ENCODE assay signal across 24 mouse cellular contexts in the genomic region with DNA sequence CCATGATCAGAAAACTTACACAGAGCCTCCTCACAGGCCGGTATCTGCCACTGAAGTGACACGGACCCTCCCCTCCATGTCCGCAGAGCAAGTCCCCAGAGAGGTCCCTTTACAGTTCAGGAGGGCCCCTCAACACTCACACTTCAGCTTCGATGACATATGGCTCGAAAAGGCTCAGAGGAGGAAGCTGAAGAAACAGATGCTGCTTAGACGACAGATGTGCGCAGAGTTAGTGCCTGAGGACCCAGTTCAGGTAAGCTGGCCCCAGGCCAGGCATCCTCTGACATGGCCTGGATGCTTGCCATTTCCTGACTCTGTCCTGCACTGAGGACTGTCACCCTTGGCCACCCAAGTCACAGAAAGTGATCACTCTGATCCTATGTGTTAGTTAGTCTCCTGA.
DNase-seq lines count a peak whose midpoint lies in the region; ATAC-seq lines count a peak whose summit lies in the region.
"Had no signal": no experiment of that assay in that cellular context is flagged by ENCODE, and none has a peak within 500 bp of the region (broad histone marks: within the 10 kb centered on the region; RNA-seq: fewer than 3 reads in every experiment).

No protein-coding gene starts in this region.

- H3K27me3 ChIP-seq in hindbrain, embryonic 16.5 days (replicated peaks; ENCODE audit: control insufficient read depth, insufficient read depth, low read length), result no peaks in the 10 kb centered on the region
- H3K27me3 ChIP-seq in hindbrain, embryonic 11.5 days (ENCODE audit: control insufficient read depth, insufficient read depth, low read length), result no peaks in the 10 kb centered on the region
- no peaks in the 10 kb centered on the region for H3K27me3 ChIP-seq in neural tube, embryonic 13.5 days
- no peaks in the 10 kb centered on the region for H3K27me3 ChIP-seq in neural tube, embryonic 15.5 days (replicated peaks)
- H3K27me3 ChIP-seq: embryonic facial prominence, embryonic 13.5 days; embryonic facial prominence, embryonic 15.5 days; forebrain, embryonic 13.5 days had no signal

- H3K36me3 ChIP-seq in hindbrain, embryonic 16.5 days (ENCODE audit: control insufficient read depth, insufficient read depth, low read length), result no peaks in the 10 kb centered on the region
- no peaks in the 10 kb centered on the region for H3K36me3 ChIP-seq in hindbrain, embryonic 11.5 days (ENCODE audit: control insufficient read depth, insufficient read depth, low read length)
- H3K36me3 ChIP-seq in neural tube, embryonic 13.5 days, result no peaks in the 10 kb centered on the region
- no peaks in the 10 kb centered on the region for H3K36me3 ChIP-seq in neural tube, embryonic 15.5 days
- H3K36me3 ChIP-seq: embryonic facial prominence, embryonic 13.5 days; embryonic facial prominence, embryonic 15.5 days; forebrain, embryonic 10.5 days had no signal

- no peaks in the 10 kb centered on the region for H3K9me3 ChIP-seq in hindbrain, embryonic 16.5 days (ENCODE audit: control insufficient read depth, low read length)
- H3K9me3 ChIP-seq in hindbrain, embryonic 11.5 days (ENCODE audit: control insufficient read depth, low read length), result no peaks in the 10 kb centered on the region
- no peaks in the 10 kb centered on the region for H3K9me3 ChIP-seq in neural tube, embryonic 13.5 days
- no peaks in the 10 kb centered on the region for H3K9me3 ChIP-seq in neural tube, embryonic 15.5 days (replicated peaks)
- H3K9me3 ChIP-seq: embryonic facial prominence, embryonic 13.5 days; embryonic facial prominence, embryonic 15.5 days; forebrain, embryonic 10.5 days; forebrain, embryonic 13.5 days had no signal

- no peaks in the 10 kb centered on the region; the same call in 1 of the 2 replicates for H3K4me1 ChIP-seq in hindbrain, embryonic 16.5 days (ENCODE audit: control insufficient read depth, insufficient read depth, low read depth, low read length)
- H3K4me1 ChIP-seq in hindbrain, embryonic 11.5 days (replicated peaks; ENCODE audit: control insufficient read depth, insufficient read depth, low read length), result no peaks in the 10 kb centered on the region
- H3K4me1 ChIP-seq in neural tube, embryonic 13.5 days (replicated peaks), result peaks cover 20% of the 10 kb centered on the region
- peaks cover 15% of the 10 kb centered on the region for H3K4me1 ChIP-seq in neural tube, embryonic 15.5 days
- H3K4me1 ChIP-seq: embryonic facial prominence, embryonic 13.5 days; embryonic facial prominence, embryonic 15.5 days; forebrain, embryonic 10.5 days; forebrain, embryonic 13.5 days had no signal

- H3K4me2 ChIP-seq in hindbrain, embryonic 16.5 days (ENCODE audit: low read length), result no peak overlapping the region
- H3K4me2 ChIP-seq in hindbrain, embryonic 11.5 days (replicated peaks; ENCODE audit: low read depth, low read length), result no peak overlapping the region
- H3K4me2 ChIP-seq in neural tube, embryonic 13.5 days, result no peak overlapping the region
- H3K4me2 ChIP-seq in neural tube, embryonic 15.5 days, result no peak overlapping the region
- H3K4me2 ChIP-seq: embryonic facial prominence, embryonic 13.5 days; embryonic facial prominence, embryonic 15.5 days; forebrain, embryonic 13.5 days had no signal

- H3K9ac ChIP-seq in hindbrain, embryonic 16.5 days (ENCODE audit: low read depth, low read length), result no peak overlapping the region
- no peak overlapping the region for H3K9ac ChIP-seq in hindbrain, embryonic 11.5 days (ENCODE audit: low read depth, low read length)
- no peak overlapping the region for H3K9ac ChIP-seq in neural tube, embryonic 13.5 days
- no peak overlapping the region for H3K9ac ChIP-seq in neural tube, embryonic 15.5 days (replicated peaks)
- H3K9ac ChIP-seq: embryonic facial prominence, embryonic 13.5 days; embryonic facial prominence, embryonic 15.5 days; forebrain, embryonic 13.5 days had no signal

- 0 out of 2 replicates have a peak, but pooled peaks have one; percentile 17 for ATAC-seq in hindbrain, embryonic 16.5 days
- ATAC-seq in hindbrain, embryonic 11.5 days (ENCODE audit: low FRiP score), result no peak
- peak; percentile 43; the same call in 1 of the 2 replicates for ATAC-seq in neural tube, embryonic 13.5 days (ENCODE audit: low read depth)
- no peak for ATAC-seq in neural tube, embryonic 15.5 days (ENCODE audit: low FRiP score)
- ATAC-seq: forebrain, embryonic 13.5 days; forebrain, embryonic 16.5 days had no signal

- H3K4me3 ChIP-seq in hindbrain, embryonic 16.5 days (ENCODE audit: low read length), result no peak overlapping the region
- H3K4me3 ChIP-seq in hindbrain, embryonic 11.5 days (ENCODE audit: low read depth, low read length), result no peak overlapping the region
- no peak overlapping the region for H3K4me3 ChIP-seq in neural tube, embryonic 13.5 days
- no peak overlapping the region for H3K4me3 ChIP-seq in neural tube, embryonic 15.5 days (replicated peaks)
- H3K4me3 ChIP-seq: embryonic facial prominence, embryonic 13.5 days; embryonic facial prominence, embryonic 15.5 days; erythroblast, embryonic 14.5 days; forebrain, embryonic 10.5 days; forebrain, embryonic 13.5 days had no signal

- intact Hi-C loops in heart, postnatal 14 days (cut with DNase I), result no loop called here

- no peak overlapping the region for H3K27ac ChIP-seq in hindbrain, embryonic 16.5 days (ENCODE audit: low read depth, low read length)
- H3K27ac ChIP-seq in hindbrain, embryonic 11.5 days (ENCODE audit: low read depth, low read length), result no peak overlapping the region
- H3K27ac ChIP-seq in neural tube, embryonic 13.5 days (replicated peaks), result no peak overlapping the region
- H3K27ac ChIP-seq in neural tube, embryonic 15.5 days (replicated peaks), result no peak overlapping the region
- H3K27ac ChIP-seq: embryonic facial prominence, embryonic 13.5 days; embryonic facial prominence, embryonic 15.5 days; forebrain, embryonic 10.5 days; forebrain, embryonic 13.5 days had no signal

- 68% methylated on average over 7 of the region's 7 CpGs for WGBS in hindbrain, embryonic 16.5 days
- WGBS in hindbrain, embryonic 11.5 days, result 71% methylated on average over 7 of the region's 7 CpGs
- 69% methylated on average over 7 of the region's 7 CpGs for WGBS in neural tube, embryonic 13.5 days
- 64% methylated on average over 7 of the region's 7 CpGs for WGBS in neural tube, embryonic 15.5 days

- peak; percentile 73 for DNase-seq in heart, adult 11 months
- DNase-seq in heart, postnatal 14 days, result no peak
- DNase-seq in hindbrain, embryonic 11.5 days (ENCODE audit: low spot score), result no peak
- DNase-seq in testis, postnatal 10 days (ENCODE audit: low spot score), result peak; percentile 39
- DNase-seq in testis, postnatal 14 days (ENCODE audit: low spot score), result no peak
- DNase-seq: adrenal gland, adult 2 months; adrenal gland, postnatal 10 days; adrenal gland, postnatal 25 days; cerebellum, adult 11 months; cerebellum, adult 18-20 months; cerebellum, adult 8-10 months; cerebellum, adult 9-11 months; cerebellum, postnatal 14 days; cerebellum, postnatal 36 days; embryo, embryonic 11 days had no signal

Comparison
In these comparisons a context has a peak if more than half of its experiments do, and no peak if none do; other contexts are left out.
1. DNase-seq: peak in heart, adult 11 months (single experiment) and testis, postnatal 10 days (single experiment); none in heart, postnatal 14 days (0 of 2), hindbrain, embryonic 11.5 days (single experiment) and testis, postnatal 14 days (single experiment).
2. ATAC-seq: peak in hindbrain, embryonic 16.5 days (single experiment) and neural tube, embryonic 13.5 days (single experiment); none in hindbrain, embryonic 11.5 days (single experiment) and neural tube, embryonic 15.5 days (single experiment).